Mouse (Mus musculus) MEL (cell line): ENCODE results near the gene Apba1. TPM values are rescaled to one million over a fixed set of nuclear protein-coding genes. Genes with fewer than 3 reads are reported as not detected.

Experiments
- DNase-seq: peaks from one replicate; pipeline ENCODE4 v3.0.0; 2011; ENCODE audit warnings: low read depth, low spot score
- H3K27ac ChIP-seq: 2 replicates; pipeline ENCODE4 v1.5.1; 2012; ENCODE audit warnings: low read depth, mild to moderate bottlenecking, control low read depth, low read length, moderate library complexity; ENCODE audit not compliant: control insufficient read depth
- H3K27me3 ChIP-seq, 2 experiments: fragments of 150-350 bp in 1 of 2; sonication (generic) in 1 of 2; 2 replicates each; pipeline ENCODE4 v1.6.1; 2012; ENCODE audit warnings: low read length in 2 of 2, mild to moderate bottlenecking in 2 of 2, improper control_type of control experiment in 1 of 2, moderate library complexity in 1 of 2; ENCODE audit not compliant: insufficient read depth in 2 of 2, control insufficient read depth in 1 of 2
- H3K36me3 ChIP-seq, 2 experiments: 2 replicates each; pipeline ENCODE4 v1.6.1; 2012 to 2014; ENCODE audit warnings: low read length in 2 of 2, improper control_type of control experiment in 1 of 2, inconsistent platforms in 1 of 2, mild to moderate bottlenecking in 1 of 2; ENCODE audit not compliant: insufficient read depth in 2 of 2, control insufficient read depth in 1 of 2
- H3K4me1 ChIP-seq, 2 experiments: fragments of 150-350 bp in 1 of 2; sonication (generic) in 1 of 2; 2 replicates each; pipeline ENCODE4 v1.6.1; 2012; ENCODE audit warnings: low read length in 2 of 2, improper control_type of control experiment in 1 of 2, mild to moderate bottlenecking in 1 of 2; ENCODE audit not compliant: insufficient read depth in 2 of 2, control insufficient read depth in 1 of 2
- H3K4me3 ChIP-seq, 2 experiments: fragments of 150-350 bp in 1 of 2; sonication (generic) in 1 of 2; 2 replicates each; pipeline ENCODE4 v1.5.1; 2012; ENCODE audit warnings: low read depth in 2 of 2, low read length in 2 of 2, mild to moderate bottlenecking in 2 of 2, moderate library complexity in 2 of 2, control low read depth in 1 of 2, improper control_type of control experiment in 1 of 2; ENCODE audit not compliant: control insufficient read depth in 1 of 2, insufficient read depth in 1 of 2
- H3K79me2 ChIP-seq: 2 replicates; pipeline ENCODE4 v1.6.1; 2012; ENCODE audit warnings: mild to moderate bottlenecking, low read length, moderate library complexity; ENCODE audit not compliant: control insufficient read depth, poor library complexity, insufficient read depth
- H3K9ac ChIP-seq: 2 replicates; pipeline ENCODE4 v1.6.1; 2012; ENCODE audit warnings: low read depth, mild to moderate bottlenecking, control low read depth, low read length, moderate library complexity; ENCODE audit not compliant: control insufficient read depth, poor library complexity, severe bottlenecking
- H3K9me3 ChIP-seq: fragments of 150-350 bp; sonication (generic); replicated peaks from 2 replicates; pipeline ENCODE4 v1.6.1; 2012; ENCODE audit warnings: mild to moderate bottlenecking, low read length, improper control_type of control experiment, moderate library complexity; ENCODE audit not compliant: insufficient read depth
- BHLHE40 ChIP-seq: IDR thresholded peaks from 2 replicates; pipeline ENCODE4 v1.6.1; 2012; ENCODE audit warnings: low read depth, mild to moderate bottlenecking, inconsistent platforms, low read length, improper control_type of control experiment, borderline replicate concordance
- CHD2 ChIP-seq: IDR thresholded peaks from 2 replicates; pipeline ENCODE4 v1.6.1; 2011; ENCODE audit warnings: low read length, improper control_type of control experiment
- CTCF ChIP-seq, 3 experiments: IDR thresholded peaks in 2 of 3; conservative IDR thresholded peaks in 1 of 3; 2 replicates each; pipeline ENCODE4 v1.5.1; 2011 to 2012; ENCODE audit warnings: low read length in 3 of 3, low read depth in 2 of 3, mild to moderate bottlenecking in 2 of 3, improper control_type of control experiment in 1 of 3, inconsistent platforms in 1 of 3, mixed read lengths in 1 of 3, moderate library complexity in 1 of 3; ENCODE audit not compliant: control insufficient read depth in 1 of 3, insufficient read depth in 1 of 3, poor library complexity in 1 of 3, severe bottlenecking in 1 of 3
- ELF1 ChIP-seq: IDR thresholded peaks from 2 replicates; pipeline ENCODE4 v1.6.1; 2014; ENCODE audit warnings: low read depth, mild to moderate bottlenecking, inconsistent platforms, low read length, improper control_type of control experiment, moderate library complexity
- EP300 ChIP-seq, 2 experiments: IDR thresholded peaks; 2 replicates each; pipeline ENCODE4 v1.6.1; 2011; ENCODE audit warnings: improper control_type of control experiment in 2 of 2, low read length in 2 of 2, low read depth in 1 of 2, mild to moderate bottlenecking in 1 of 2
- ETS1 ChIP-seq: IDR thresholded peaks from 2 replicates; pipeline ENCODE4 v1.6.1; 2012; ENCODE audit warnings: low read depth, mild to moderate bottlenecking, inconsistent platforms, low read length, improper control_type of control experiment, moderate library complexity
- GABPA ChIP-seq: IDR thresholded peaks from 2 replicates; pipeline ENCODE4 v1.6.1; 2012; ENCODE audit warnings: low read depth, mild to moderate bottlenecking, inconsistent platforms, low read length, improper control_type of control experiment, moderate library complexity
- GATA1 ChIP-seq: IDR thresholded peaks from 2 replicates; pipeline ENCODE4 v1.6.1; 2011; ENCODE audit warnings: low read depth, low read length, improper control_type of control experiment
- HCFC1 ChIP-seq: IDR thresholded peaks from 2 replicates; pipeline ENCODE4 v1.6.1; 2012; ENCODE audit warnings: low read depth, mild to moderate bottlenecking, inconsistent platforms, low read length, improper control_type of control experiment, moderate library complexity
- MAFK ChIP-seq: IDR thresholded peaks from 2 replicates; pipeline ENCODE4 v1.6.1; 2011; ENCODE audit warnings: low read depth, mild to moderate bottlenecking, low read length, improper control_type of control experiment, borderline replicate concordance
- MAX ChIP-seq: IDR thresholded peaks from 2 replicates; pipeline ENCODE4 v1.6.1; 2011; ENCODE audit warnings: low read length, improper control_type of control experiment
- MAZ ChIP-seq: IDR thresholded peaks from 2 replicates; pipeline ENCODE4 v1.6.1; 2012; ENCODE audit warnings: low read depth, mild to moderate bottlenecking, inconsistent platforms, low read length, improper control_type of control experiment
- MEF2A ChIP-seq: IDR thresholded peaks from 2 replicates; pipeline ENCODE4 v1.6.1; 2014; ENCODE audit warnings: low read depth, mild to moderate bottlenecking, inconsistent platforms, low read length, improper control_type of control experiment; ENCODE audit not compliant: poor library complexity, insufficient replicate concordance, severe bottlenecking; ENCODE audit errors: extremely low read depth
- MYC ChIP-seq: IDR thresholded peaks from 2 replicates; pipeline ENCODE4 v1.6.1; 2011; ENCODE audit warnings: low read depth, mild to moderate bottlenecking, low read length, improper control_type of control experiment, moderate library complexity
- POLR2A ChIP-seq, 2 experiments: IDR thresholded peaks; 2 replicates each; pipeline ENCODE4 v1.6.1; 2011 to 2012; ENCODE audit warnings: low read length in 2 of 2, mild to moderate bottlenecking in 2 of 2, control low read depth in 1 of 2, improper control_type of control experiment in 1 of 2, low read depth in 1 of 2, moderate library complexity in 1 of 2; ENCODE audit not compliant: control insufficient read depth in 1 of 2, insufficient read depth in 1 of 2, poor library complexity in 1 of 2
- POLR2AphosphoS2 ChIP-seq: IDR thresholded peaks from 2 replicates; pipeline ENCODE4 v1.6.1; 2011; ENCODE audit warnings: low read length, improper control_type of control experiment
- TBP ChIP-seq: IDR thresholded peaks from 2 replicates; pipeline ENCODE4 v1.8.0; 2011; ENCODE audit warnings: low read depth, low read length, improper control_type of control experiment
- TCF12 ChIP-seq: IDR thresholded peaks from 2 replicates; pipeline ENCODE4 v1.6.1; 2014; ENCODE audit warnings: low read depth, mild to moderate bottlenecking, inconsistent platforms, low read length, improper control_type of control experiment, moderate library complexity
- UBTF ChIP-seq: IDR thresholded peaks from 2 replicates; pipeline ENCODE4 v1.6.1; 2012; ENCODE audit warnings: low read depth, mild to moderate bottlenecking, inconsistent platforms, low read length, improper control_type of control experiment, moderate library complexity, borderline replicate concordance; ENCODE audit not compliant: insufficient read depth
- USF2 ChIP-seq, 2 experiments: IDR thresholded peaks; 2 replicates each; pipeline ENCODE4 v1.6.1; 2011 to 2012; ENCODE audit warnings: improper control_type of control experiment in 2 of 2, low read length in 2 of 2, borderline replicate concordance in 1 of 2, inconsistent platforms in 1 of 2, low read depth in 1 of 2, mild to moderate bottlenecking in 1 of 2; ENCODE audit not compliant: insufficient read depth in 1 of 2
- ZNF384 ChIP-seq: IDR thresholded peaks from 2 replicates; pipeline ENCODE4 v1.6.1; 2012; ENCODE audit warnings: low read depth, mild to moderate bottlenecking, inconsistent platforms, low read length, improper control_type of control experiment
- polyA plus RNA-seq, 2 experiments: library from polyadenylated mRNA; stranded (reverse) in 1 of 2; unstranded in 1 of 2; fragments of >175 nt in 1 of 2; fragments of >200 nt in 1 of 2; gene quantifications; 2 replicates each; pipeline versions ENCODE4 v1.2.1 to v1.2.4; 2012; ENCODE audit warnings: low replicate concordance in 2 of 2, low read depth in 1 of 2; ENCODE audit not compliant: insufficient read length in 2 of 2, insufficient read depth in 1 of 2, missing spikeins in 1 of 2
- total RNA-seq: library from RNA; depleted of rRNA; stranded (reverse); fragments of 300-350 nt; gene quantifications from 2 replicates; pipeline ENCODE4 v1.2.3, GENCODE M21; 2012

Apba1 gene
- total and polyA plus RNA-seq, 3 experiments, result under 0.01 to 0.03 TPM; not detected in 1

GRCm38 (mm10) chr19:23901768-23902167, 143.1 kb downstream of the Apba1 start:
- Histone ChIP-seq H3K9me3 (no peaks in the 10 kb centered on the region), H3K27me3 (no peaks in the 10 kb centered on the region), H3K4me1 (no peaks in the 10 kb centered on the region), H3K36me3 (no peaks in the 10 kb centered on the region), H3K79me2 (no peaks in the 10 kb centered on the region), H3K9ac (no peak overlapping the region), H3K4me3 (no peak overlapping the region), H3K27ac (no peak overlapping the region)
- no peak for DNase-seq
- TF ChIP-seq MEF2A (no peak), BHLHE40 (no peak), USF2 (IDR thresholded peaks at IDR 0.05; ENCODE audit: borderline replicate concordance in 1 of 2, insufficient read depth in 1 of 2, low read depth in 1 of 2, low read length in 2 of 2) (no peak), GATA1 (no peak), ELF1 (no peak), ZNF384 (no peak), TBP (no peak), POLR2A (IDR thresholded peaks at IDR 0.05; ENCODE audit: control insufficient read depth in 1 of 2, insufficient read depth in 1 of 2, low read depth in 1 of 2, low read length in 2 of 2, poor library complexity in 1 of 2) (no peak), HCFC1 (no peak), MAFK (no peak), ETS1 (no peak), UBTF (no peak), MYC (no peak), MAZ (no peak), GABPA (no peak), POLR2AphosphoS2 (no peak), EP300 (IDR thresholded peaks at IDR 0.05; ENCODE audit: low read depth in 1 of 2, low read length in 2 of 2) (no peak)

DNA sequence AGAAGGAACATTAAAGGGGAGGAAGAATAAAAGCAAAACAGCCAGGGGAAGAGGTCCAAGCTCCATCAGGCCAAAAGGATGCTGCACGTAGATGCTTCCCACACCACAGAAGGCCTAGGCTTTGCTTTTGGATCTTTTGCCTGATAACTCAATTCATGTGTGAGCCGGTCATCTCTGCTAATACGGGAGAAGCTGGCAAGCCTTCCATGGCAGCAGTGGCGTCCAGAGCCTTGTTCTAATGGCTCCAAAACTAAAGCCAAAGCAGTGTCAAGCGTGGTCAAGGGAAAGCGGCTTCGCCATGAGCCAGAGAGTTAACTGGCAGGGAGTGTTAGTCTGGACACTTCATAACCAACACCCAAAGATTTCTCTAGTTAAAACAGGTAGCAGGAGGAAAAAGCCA, 144.4 kb downstream of the Apba1 start:
- DNase-seq, result no peak
- Histone ChIP-seq H3K4me3 (no peak overlapping the region), H3K4me1 (no peaks in the 10 kb centered on the region), H3K36me3 (no peaks in the 10 kb centered on the region), H3K79me2 (no peaks in the 10 kb centered on the region), H3K27ac (no peak overlapping the region), H3K9ac (no peak overlapping the region), H3K9me3 (no peaks in the 10 kb centered on the region), H3K27me3 (no peaks in the 10 kb centered on the region)
- TF ChIP-seq POLR2AphosphoS2 (no peak), TCF12 (no peak), CHD2 (no peak), MAX (no peak), POLR2A (IDR thresholded peaks at IDR 0.05; ENCODE audit: control insufficient read depth in 1 of 2, insufficient read depth in 1 of 2, low read depth in 1 of 2, low read length in 2 of 2, poor library complexity in 1 of 2) (no peak), CTCF (IDR thresholded peaks at IDR 0.05 in 2 of 3, conservative IDR thresholded peaks at IDR 0.05 in 1 of 3; ENCODE audit: control insufficient read depth in 1 of 3, insufficient read depth in 1 of 3, low read depth in 2 of 3, low read length in 3 of 3, poor library complexity in 1 of 3, severe bottlenecking in 1 of 3) (no peak), TBP (no peak)
